Mouse (Mus musculus): ENCODE results near the gene Top2a.

DNA sequence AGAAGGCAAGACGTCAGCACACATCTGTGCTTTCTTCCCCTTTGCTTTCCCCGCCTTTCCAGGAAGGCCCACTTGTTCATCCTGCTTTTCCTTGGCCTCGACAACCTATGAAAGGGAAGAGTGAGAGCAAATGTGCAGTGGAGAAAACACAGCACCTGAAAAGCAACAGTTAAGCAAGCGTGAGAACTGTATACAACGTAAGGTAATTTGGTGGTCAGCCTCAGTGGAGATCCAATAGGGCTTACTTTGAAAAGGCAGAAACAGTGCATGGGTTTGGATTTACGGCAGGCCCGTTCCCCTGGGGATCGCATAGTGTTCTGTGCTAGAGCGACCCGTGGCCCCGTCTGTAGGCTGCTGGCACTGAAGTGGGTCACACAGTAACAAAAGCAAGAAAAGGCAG, 24.7 kb downstream of the Top2a start:
- TF ChIP-seq GATA1 (IDR thresholded peaks at IDR 0.05; ENCODE audit: borderline replicate concordance, low read length) (no peak), FLI1 (IDR thresholded peaks at IDR 0.05; ENCODE audit: low read length) (no peak)
